Mouse (Mus musculus): ENCODE measurements around the gene Pik3r5.

Gene Pik3r5

GRCm38 (mm10) chr11:68485206-68485942 lies 53.5 kb downstream of the Pik3r5 start:
- peak; percentile 87 for DNase-seq (ENCODE audit: low read depth)

GRCm38 (mm10) chr11:68486093-68486492 lies 54.2 kb downstream of the Pik3r5 start:
- no peak for DNase-seq (ENCODE audit: low read depth)

- no peak for DNase-seq (ENCODE audit: low read depth)
Measured at GRCm38 (mm10) chr11:68487720-68488119, 55.8 kb downstream of the Pik3r5 start.

GRCm38 (mm10) chr11:68488256-68488824 lies 56.4 kb downstream of the Pik3r5 start:
- DNase-seq (ENCODE audit: low read depth): peak; percentile 26

GRCm38 (mm10) chr11:68489236-68489635 lies 57.3 kb downstream of the Pik3r5 start:
- no peak for DNase-seq (ENCODE audit: low read depth)

GRCm38 (mm10) chr11:68492592-68492991 lies 60.7 kb downstream of the Pik3r5 start:
- DNase-seq (ENCODE audit: low read depth): no peak

- no peak for DNase-seq (ENCODE audit: low read depth)
Measured at GRCm38 (mm10) chr11:68493760-68494159, 61.8 kb downstream of the Pik3r5 start.

- DNase-seq (ENCODE audit: low read depth): no peak
Measured at GRCm38 (mm10) chr11:68497081-68497480, 65.2 kb downstream of the Pik3r5 start.

GRCm38 (mm10) chr11:68498517-68498916 lies 66.6 kb downstream of the Pik3r5 start:
- no peak for DNase-seq (ENCODE audit: low read depth)

- DNase-seq (ENCODE audit: low read depth): no peak
Measured at GRCm38 (mm10) chr11:68498999-68499699, 67.2 kb downstream of the Pik3r5 start.

GRCm38 (mm10) chr11:68500949-68501350 lies 69.0 kb downstream of the Pik3r5 start:
- DNase-seq (ENCODE audit: low read depth): no peak

- no peak for DNase-seq (ENCODE audit: low read depth)
Measured at GRCm38 (mm10) chr11:68502408-68502807, 70.5 kb downstream of the Pik3r5 start.

GRCm38 (mm10) chr11:68502902-68503629 lies 71.1 kb downstream of the Pik3r5 start, which contains the start of gene Pik3r6:
TSS of gene Pik3r6 (plus strand) at chr11:68503019.
- DNase-seq (ENCODE audit: low read depth): no peak

- no peak for DNase-seq (ENCODE audit: low read depth)
Measured at GRCm38 (mm10) chr11:68504913-68505312, 73.0 kb downstream of the Pik3r5 start.

- DNase-seq (ENCODE audit: low read depth): no peak
Measured at GRCm38 (mm10) chr11:68507246-68507645, 75.3 kb downstream of the Pik3r5 start.

GRCm38 (mm10) chr11:68508619-68509018 lies 76.7 kb downstream of the Pik3r5 start:
- no peak for DNase-seq (ENCODE audit: low read depth)

GRCm38 (mm10) chr11:68509194-68509593 lies 77.3 kb downstream of the Pik3r5 start:
- no peak for DNase-seq (ENCODE audit: low read depth)

- DNase-seq (ENCODE audit: low read depth): peak; percentile 67
Measured at GRCm38 (mm10) chr11:68513969-68514368, 82.0 kb downstream of the Pik3r5 start.

GRCm38 (mm10) chr11:68519362-68519761 lies 87.4 kb downstream of the Pik3r5 start:
- no peak for DNase-seq (ENCODE audit: low read depth)

- no peak for DNase-seq (ENCODE audit: low read depth)
Measured at GRCm38 (mm10) chr11:68519815-68520214, 87.9 kb downstream of the Pik3r5 start.

- no peak for DNase-seq (ENCODE audit: low read depth)
Measured at GRCm38 (mm10) chr11:68520439-68520838, 88.5 kb downstream of the Pik3r5 start.

GRCm38 (mm10) chr11:68521352-68521751 lies 89.4 kb downstream of the Pik3r5 start:
- no peak for DNase-seq (ENCODE audit: low read depth)
